Mouse (Mus musculus): ENCODE results near the gene Krtap8-1.

The Krtap8-1 gene

GRCm38 (mm10) chr16:89487852-89488251, at the start of gene Krtap8-1:
TSS of gene Krtap8-1 (minus strand) at chr16:89487952.
- no peak for DNase-seq

- DNase-seq: no peak
These were observed 49.6 kb upstream of the Krtap8-1 start for GRCm38 (mm10) chr16:89537349-89537748.

GRCm38 (mm10) chr16:89530547-89530946, 42.8 kb upstream of the Krtap8-1 start:
- no peak for DNase-seq

GRCm38 (mm10) chr16:89529846-89530245, 42.1 kb upstream of the Krtap8-1 start:
- no peak for DNase-seq

- no peak for DNase-seq
These were observed 40.6 kb upstream of the Krtap8-1 start for GRCm38 (mm10) chr16:89528380-89528779.

GRCm38 (mm10) chr16:89520996-89521395, 33.2 kb upstream of the Krtap8-1 start:
- no peak for DNase-seq

GRCm38 (mm10) chr16:89520555-89520954, 32.8 kb upstream of the Krtap8-1 start:
- DNase-seq: no peak

GRCm38 (mm10) chr16:89520091-89520490, 32.3 kb upstream of the Krtap8-1 start:
- no peak for DNase-seq

- DNase-seq: peak; percentile 40
These were observed 29.9 kb upstream of the Krtap8-1 start for GRCm38 (mm10) chr16:89517635-89518034.

GRCm38 (mm10) chr16:89513431-89513830, 25.7 kb upstream of the Krtap8-1 start:
- DNase-seq: no peak

- no peak for DNase-seq
These were observed 20.5 kb upstream of the Krtap8-1 start, which contains the start of gene Krtap7-1 for GRCm38 (mm10) chr16:89508223-89508622. TSS of gene Krtap7-1 (minus strand) at chr16:89508323.

- DNase-seq: no peak
These were observed 15.8 kb upstream of the Krtap8-1 start for GRCm38 (mm10) chr16:89503571-89503970.

GRCm38 (mm10) chr16:89501870-89502269, 14.1 kb upstream of the Krtap8-1 start:
- no peak for DNase-seq

- DNase-seq: no peak
These were observed 9.2 kb upstream of the Krtap8-1 start for GRCm38 (mm10) chr16:89497002-89497401.

- no peak for DNase-seq
These were observed 7.8 kb upstream of the Krtap8-1 start for GRCm38 (mm10) chr16:89495394-89496153.

- no peak for DNase-seq
These were observed 10.0 kb downstream of the Krtap8-1 start for GRCm38 (mm10) chr16:89477679-89478314.

- DNase-seq: no peak
These were observed 26.6 kb downstream of the Krtap8-1 start for GRCm38 (mm10) chr16:89461189-89461588.
